Mouse (Mus musculus): ENCODE measurements at regions not wholly inside any gene's neighbourhood (a gene's known extent, or its start where the extent isn't known, plus 50 kb on each side); places are given as distances from the start of the nearest gene placed in this dataset.
"Not testable (repeated sequence)": the region's sequence is repeated elsewhere in the genome, so short reads cannot be mapped to it uniquely, and the experiment has no call there.

- Histone ChIP-seq H3K27ac (ENCODE audit: insufficient read depth, low read length) (no peak overlapping the region), H3K4me3 (ENCODE audit: insufficient read depth, low read length) (no peak overlapping the region), H3K4me1 (ENCODE audit: control insufficient read depth, insufficient read depth, low read length) (no peaks in the 10 kb centered on the region)
- TF ChIP-seq POLR2A (IDR thresholded peaks at IDR 0.05; ENCODE audit: extremely low read depth, insufficient read depth, low read length) (no peak), CTCF (IDR thresholded peaks at IDR 0.05; ENCODE audit: extremely low read depth, insufficient read depth, low read length) (no peak)
Observed at GRCm38 (mm10) chr12:11037951-11038350, 112.9 kb downstream of the Kcns3 start.

GRCm38 (mm10) chr12:11020571-11021545 is 130.0 kb downstream of the Kcns3 start:
- Histone ChIP-seq H3K4me1 (ENCODE audit: control insufficient read depth, insufficient read depth, low read length) (no peaks in the 10 kb centered on the region), H3K27ac (ENCODE audit: insufficient read depth, low read length) (no peak overlapping the region), H3K4me3 (ENCODE audit: insufficient read depth, low read length) (no peak overlapping the region)
- TF ChIP-seq CTCF (IDR thresholded peaks at IDR 0.05; ENCODE audit: extremely low read depth, insufficient read depth, low read length) (no peak), POLR2A (IDR thresholded peaks at IDR 0.05; ENCODE audit: extremely low read depth, insufficient read depth, low read length) (no peak)

GRCm38 (mm10) chr12:11011159-11011558 is 139.7 kb downstream of the Kcns3 start:
- TF ChIP-seq POLR2A (IDR thresholded peaks at IDR 0.05; ENCODE audit: extremely low read depth, insufficient read depth, low read length) = no peak
- TF ChIP-seq CTCF (IDR thresholded peaks at IDR 0.05; ENCODE audit: extremely low read depth, insufficient read depth, low read length) = no peak
- Histone ChIP-seq H3K27ac (ENCODE audit: insufficient read depth, low read length) (no peak overlapping the region), H3K4me3 (ENCODE audit: insufficient read depth, low read length) (no peak overlapping the region), H3K4me1 (ENCODE audit: control insufficient read depth, insufficient read depth, low read length) (no peaks in the 10 kb centered on the region)

GRCm38 (mm10) chr12:10984295-10984694 is 166.6 kb downstream of the Kcns3 start:
- Histone ChIP-seq H3K27ac (ENCODE audit: insufficient read depth, low read length) (no peak overlapping the region), H3K4me1 (ENCODE audit: control insufficient read depth, insufficient read depth, low read length) (no peaks in the 10 kb centered on the region), H3K4me3 (ENCODE audit: insufficient read depth, low read length) (no peak overlapping the region)
- TF ChIP-seq POLR2A (IDR thresholded peaks at IDR 0.05; ENCODE audit: extremely low read depth, insufficient read depth, low read length) (no peak), CTCF (IDR thresholded peaks at IDR 0.05; ENCODE audit: extremely low read depth, insufficient read depth, low read length) (no peak)

GRCm38 (mm10) chr12:10949184-10949583 is 201.7 kb downstream of the Kcns3 start:
- no peak for TF ChIP-seq POLR2A (IDR thresholded peaks at IDR 0.05; ENCODE audit: extremely low read depth, insufficient read depth, low read length)
- TF ChIP-seq CTCF (IDR thresholded peaks at IDR 0.05; ENCODE audit: extremely low read depth, insufficient read depth, low read length) = no peak
- H3K4me1 ChIP-seq (ENCODE audit: control insufficient read depth, insufficient read depth, low read length) = no peaks in the 10 kb centered on the region
- H3K27ac ChIP-seq (ENCODE audit: insufficient read depth, low read length) = no peak overlapping the region
- H3K4me3 ChIP-seq (ENCODE audit: insufficient read depth, low read length) = no peak overlapping the region

GRCm38 (mm10) chr12:10941064-10941463 is 209.8 kb downstream of the Kcns3 start:
- no peaks in the 10 kb centered on the region for H3K4me1 ChIP-seq (ENCODE audit: control insufficient read depth, insufficient read depth, low read length)
- H3K27ac ChIP-seq (ENCODE audit: insufficient read depth, low read length) = no peak overlapping the region
- TF ChIP-seq POLR2A (IDR thresholded peaks at IDR 0.05; ENCODE audit: extremely low read depth, insufficient read depth, low read length) (no peak), CTCF (IDR thresholded peaks at IDR 0.05; ENCODE audit: extremely low read depth, insufficient read depth, low read length) (no peak)
- no peak overlapping the region for H3K4me3 ChIP-seq (ENCODE audit: insufficient read depth, low read length)

GRCm38 (mm10) chr12:10900054-10900453 is 250.8 kb downstream of the Kcns3 start:
- not testable (repeated sequence) for H3K4me1 ChIP-seq (ENCODE audit: control insufficient read depth, insufficient read depth, low read length); H3K4me3 ChIP-seq (ENCODE audit: insufficient read depth, low read length); H3K27ac ChIP-seq (ENCODE audit: insufficient read depth, low read length)

- TF ChIP-seq CTCF (IDR thresholded peaks at IDR 0.05; ENCODE audit: extremely low read depth, insufficient read depth, low read length) (no peak), POLR2A (IDR thresholded peaks at IDR 0.05; ENCODE audit: extremely low read depth, insufficient read depth, low read length) (no peak)
- no peak overlapping the region for H3K4me3 ChIP-seq (ENCODE audit: insufficient read depth, low read length)
- no peak overlapping the region for H3K27ac ChIP-seq (ENCODE audit: insufficient read depth, low read length)
- H3K4me1 ChIP-seq (ENCODE audit: control insufficient read depth, insufficient read depth, low read length) = no peaks in the 10 kb centered on the region
Observed at GRCm38 (mm10) chr12:10878791-10879190, 272.1 kb downstream of the Kcns3 start.

GRCm38 (mm10) chr12:10874589-10875554 is 276.0 kb downstream of the Kcns3 start:
- no peak overlapping the region for H3K4me3 ChIP-seq (ENCODE audit: insufficient read depth, low read length)
- TF ChIP-seq POLR2A (IDR thresholded peaks at IDR 0.05; ENCODE audit: extremely low read depth, insufficient read depth, low read length) (no peak), CTCF (IDR thresholded peaks at IDR 0.05; ENCODE audit: extremely low read depth, insufficient read depth, low read length) (no peak)
- H3K4me1 ChIP-seq (ENCODE audit: control insufficient read depth, insufficient read depth, low read length) = no peaks in the 10 kb centered on the region
- H3K27ac ChIP-seq (ENCODE audit: insufficient read depth, low read length) = no peak overlapping the region
